Comparison of ENCODE assay signal across 11 mouse cellular contexts in genomic region chr5:135208197-135208596, GRCm38 (mm10). TPM values are rescaled to one million over a fixed set of nuclear protein-coding genes. Genes with fewer than 3 reads are reported as not detected.
DNase-seq lines count a peak whose midpoint lies in the region; ATAC-seq and TF ChIP-seq lines count a peak whose summit lies in the region.
"Had no signal": no experiment of that assay in that cellular context is flagged by ENCODE, and none has a peak within 500 bp of the region (broad histone marks: within the 10 kb centered on the region; RNA-seq: fewer than 3 reads in every experiment).

No protein-coding gene starts in this region.

- 94% methylated on average over 1 of the region's 1 CpGs for WGBS in midbrain, embryonic 13.5 days
- 95% methylated on average over 1 of the region's 1 CpGs for WGBS in midbrain, embryonic 10.5 days

- in situ Hi-C loops in CH12.LX (cut with MboI; ENCODE audit: low pct_ligation_motif_present, low pct_unique_long_range_greater_than_20kb, low sequenced_read_pairs): no loop called here

- dilution Hi-C loops in CH12.LX (cut with MboI; ENCODE audit: extremely low pct_ligation_motif_present, extremely low pct_unique_long_range_greater_than_20kb, low sequenced_read_pairs): no loop called here

- intact Hi-C loops in left cerebral cortex, adult 2 months (cut with DNase I): no loop called here

- ATAC-seq in megakaryocyte progenitor cell, adult 5-6 weeks (replicated peaks; ENCODE audit: poor library complexity): peak; percentile 55; the same call in 1 of the 2 replicates
- no peak for ATAC-seq in midbrain, embryonic 13.5 days
- ATAC-seq: hindbrain, embryonic 16.5 days had no signal

- H3K79me2 ChIP-seq in CH12.LX (replicated peaks; ENCODE audit: control insufficient read depth, extremely low read depth, insufficient read depth, poor library complexity, severe bottlenecking): peaks cover 31% of the 10 kb centered on the region

- TF ChIP-seq EP300 in CH12.LX (IDR thresholded peaks at IDR 0.05; ENCODE audit: low read length): no peak

- no peaks in the 10 kb centered on the region for H3K9me3 ChIP-seq in CH12.LX (replicated peaks; ENCODE audit: low read length)
- no peaks in the 10 kb centered on the region for H3K9me3 ChIP-seq in midbrain, embryonic 13.5 days
- no peaks in the 10 kb centered on the region for H3K9me3 ChIP-seq in midbrain, embryonic 10.5 days (replicated peaks)
- H3K9me3 ChIP-seq: limb, embryonic 10.5 days; lung, embryonic 15.5 days had no signal

- DNase-seq in left cerebral cortex, adult 2 months (ENCODE audit: extremely low spot score in 1 of 2, low spot score in 2 of 2): no peak
- DNase-seq in left cerebral cortex, adult 18-20 months (ENCODE audit: low spot score in 2 of 2): no peak
- DNase-seq in A20 (ENCODE audit: low read depth, low spot score): peak; percentile 41
- no peak for DNase-seq in CH12.LX (ENCODE audit: extremely low read depth)
- DNase-seq in midbrain, embryonic 10.5 days (ENCODE audit: low spot score): no peak
- DNase-seq: cerebellum, postnatal 36 days had no signal

- no peak overlapping the region for H3K4me3 ChIP-seq in left cerebral cortex, adult 2 months
- no peak overlapping the region for H3K4me3 ChIP-seq in CH12.LX (replicated peaks in 1 of 3; ENCODE audit: low read depth in 2 of 3, low read length in 2 of 3, poor library complexity in 1 of 3)
- no peak overlapping the region for H3K4me3 ChIP-seq in midbrain, embryonic 13.5 days (replicated peaks)
- H3K4me3 ChIP-seq in midbrain, embryonic 10.5 days: no peak overlapping the region
- H3K4me3 ChIP-seq: limb, embryonic 10.5 days; lung, embryonic 15.5 days had no signal

- H3K36me3 ChIP-seq in CH12.LX (replicated peaks in 1 of 2; ENCODE audit: control insufficient read depth in 1 of 2, insufficient read depth in 1 of 2, low read length in 1 of 2): peaks cover 58 to 95% of the 10 kb centered on the region in 2 experiments
- H3K36me3 ChIP-seq in midbrain, embryonic 13.5 days: peaks cover 83% of the 10 kb centered on the region
- H3K36me3 ChIP-seq in midbrain, embryonic 10.5 days: peaks cover 99% of the 10 kb centered on the region

- H3K9ac ChIP-seq in CH12.LX (ENCODE audit: insufficient read depth, low read depth): no peak overlapping the region
- H3K9ac ChIP-seq in midbrain, embryonic 13.5 days (replicated peaks): no peak overlapping the region
- H3K9ac ChIP-seq: lung, embryonic 15.5 days had no signal

- H3K4me1 ChIP-seq in CH12.LX (ENCODE audit: control insufficient read depth in 1 of 2, insufficient read depth in 2 of 2): no peaks in the 10 kb centered on the region
- no peaks in the 10 kb centered on the region for H3K4me1 ChIP-seq in midbrain, embryonic 13.5 days (replicated peaks)
- H3K4me1 ChIP-seq in midbrain, embryonic 10.5 days: no peaks in the 10 kb centered on the region
- H3K4me1 ChIP-seq: limb, embryonic 10.5 days; lung, embryonic 15.5 days had no signal

- no peaks in the 10 kb centered on the region for H3K27me3 ChIP-seq in CH12.LX (replicated peaks)
- no peaks in the 10 kb centered on the region for H3K27me3 ChIP-seq in midbrain, embryonic 13.5 days
- H3K27me3 ChIP-seq in midbrain, embryonic 10.5 days (ENCODE audit: low read depth, poor library complexity, severe bottlenecking): no peaks in the 10 kb centered on the region
- H3K27me3 ChIP-seq: lung, embryonic 15.5 days had no signal

- peak; percentile 29 for TF ChIP-seq CTCF in left cerebral cortex, adult 2 months (IDR thresholded peaks at IDR 0.05)
- peak; percentile 40 to 43; a peak in 3 of 4 replicates for TF ChIP-seq CTCF in CH12.LX (conservative IDR thresholded peaks at IDR 0.05 in 1 of 2, IDR thresholded peaks at IDR 0.05 in 1 of 2; ENCODE audit: low read depth in 2 of 2, low read length in 2 of 2)

- H3K27ac ChIP-seq in left cerebral cortex, adult 2 months: no peak overlapping the region
- H3K27ac ChIP-seq in CH12.LX (ENCODE audit: insufficient read depth, low read depth): no peak overlapping the region
- no peak overlapping the region for H3K27ac ChIP-seq in midbrain, embryonic 13.5 days
- H3K27ac ChIP-seq in midbrain, embryonic 10.5 days (replicated peaks): no peak overlapping the region
- H3K27ac ChIP-seq: limb, embryonic 10.5 days; lung, embryonic 15.5 days had no signal

- no peak overlapping the region for H3K4me2 ChIP-seq in CH12.LX (ENCODE audit: insufficient read depth, low read depth, poor library complexity, severe bottlenecking)
- no peak overlapping the region for H3K4me2 ChIP-seq in midbrain, embryonic 13.5 days (replicated peaks)
- H3K4me2 ChIP-seq: lung, embryonic 15.5 days had no signal

- TF ChIP-seq RAD21 in CH12.LX (IDR thresholded peaks at IDR 0.05; ENCODE audit: low read depth, low read length): peak; percentile 1

- TF ChIP-seq POLR2A in CH12.LX (IDR thresholded peaks at IDR 0.05; ENCODE audit: low read depth, low read length): no peak

TF ChIP-seq in CH12.LX, 34 proteins besides CTCF, POLR2A, EP300 and RAD21:
- peak; percentile 13 for TF ChIP-seq SMC3 (IDR thresholded peaks at IDR 0.05; ENCODE audit: low read depth, low read length)
- no peak for TF ChIP-seq MAZ (IDR thresholded peaks at IDR 0.05; ENCODE audit: low read depth, low read length)

RNA-seq across cellular contexts. Expression of gene Baz1b, which starts 21.1 kb away (rescaled TPM):
- 10 to 100 TPM; 76.2 to 79.7 TPM for total RNA-seq in left cerebral cortex, adult 2 months (2021)
- total RNA-seq in left cerebral cortex, adult 18-20 months (2021): 10 to 100 TPM; 78.1 to 79.2 TPM
- total RNA-seq in CH12.LX (2012; rRNA removed) (60.0 and 72.9 TPM in 2 replicates), CH12.LX (2014; rRNA removed) (53.3 and 56.4 TPM in 2 replicates)
- 84.9 and 85.4 TPM in 2 replicates for polyA plus RNA-seq in CH12.LX (2012; ENCODE audit: insufficient read length, low read depth)
- total RNA-seq in megakaryocyte progenitor cell, adult 5-6 weeks (2015): 72.1 and 90.2 TPM in 2 replicates
- total RNA-seq in megakaryocyte progenitor cell, adult 5-6 weeks (2017): 128 and 160 TPM in 2 replicates
- 40.0 and 44.3 TPM in 2 replicates for polyA plus RNA-seq in midbrain, embryonic 13.5 days (2015; fragmentation: Nextera tagmentation; extraction: Ambion mirVana)
- 49.3 and 51.5 TPM in 2 replicates for polyA plus RNA-seq in midbrain, embryonic 10.5 days (2016; fragmentation: Nextera tagmentation; extraction: Ambion mirVana)

RNA-seq across cellular contexts. Expression of gene Bcl7b, which starts 40.1 kb away (rescaled TPM):
- 10 to 100 TPM; 50.6 to 54.6 TPM for total RNA-seq in left cerebral cortex, adult 2 months (2021)
- total RNA-seq in left cerebral cortex, adult 18-20 months (2021): 10 to 100 TPM; 56.0 to 57.9 TPM
- total RNA-seq in CH12.LX (2012; rRNA removed): 20.1 and 22.0 TPM in 2 replicates
- 21.6 and 24.1 TPM in 2 replicates for total RNA-seq in CH12.LX (2014; rRNA removed)
- 40.8 and 43.6 TPM in 2 replicates for polyA plus RNA-seq in CH12.LX (2012; ENCODE audit: insufficient read length, low read depth)
- total RNA-seq in megakaryocyte progenitor cell, adult 5-6 weeks (2015): 18.1 and 18.7 TPM in 2 replicates
- 24.8 and 25.2 TPM in 2 replicates for total RNA-seq in megakaryocyte progenitor cell, adult 5-6 weeks (2017)
- polyA plus RNA-seq in midbrain, embryonic 13.5 days (2015; fragmentation: Nextera tagmentation; extraction: Ambion mirVana): 49.6 and 51.2 TPM in 2 replicates
- 49.4 and 49.5 TPM in 2 replicates for polyA plus RNA-seq in midbrain, embryonic 10.5 days (2016; fragmentation: Nextera tagmentation; extraction: Ambion mirVana)

RNA-seq across cellular contexts. Expression of gene Fzd9, which starts 42.8 kb away (rescaled TPM):
- 1 to 10 TPM; 5.1 TPM for total RNA-seq in left cerebral cortex, adult 2 months (2021)
- total RNA-seq in left cerebral cortex, adult 18-20 months (2021): 1 to 10 TPM; 5.4 to 6.0 TPM
- not detected in 2 replicates for total RNA-seq in CH12.LX (2012; rRNA removed)
- total RNA-seq in CH12.LX (2014; rRNA removed): not detected in 2 replicates
- not detected in 2 replicates for polyA plus RNA-seq in CH12.LX (2012; ENCODE audit: insufficient read length, low read depth)
- total RNA-seq in megakaryocyte progenitor cell, adult 5-6 weeks (2015): 0.42 and 0.59 TPM in 2 replicates
- total RNA-seq in megakaryocyte progenitor cell, adult 5-6 weeks (2017): 0.12 and 0.14 TPM in 2 replicates
- 11.3 and 12.2 TPM in 2 replicates for polyA plus RNA-seq in midbrain, embryonic 13.5 days (2015; fragmentation: Nextera tagmentation; extraction: Ambion mirVana)
- polyA plus RNA-seq in midbrain, embryonic 10.5 days (2016; fragmentation: Nextera tagmentation; extraction: Ambion mirVana): 15.5 and 16.0 TPM in 2 replicates

RNA-seq across cellular contexts. Expression of gene Tbl2, which starts 58.7 kb away (rescaled TPM):
- total RNA-seq in left cerebral cortex, adult 2 months (2021): 10 to 100 TPM; 26.1 to 27.0 TPM
- 10 to 100 TPM; 24.9 to 26.9 TPM for total RNA-seq in left cerebral cortex, adult 18-20 months (2021)
- 26.3 and 31.9 TPM in 2 replicates for total RNA-seq in CH12.LX (2012; rRNA removed)
- 20.0 and 21.7 TPM in 2 replicates for total RNA-seq in CH12.LX (2014; rRNA removed)
- polyA plus RNA-seq in CH12.LX (2012; ENCODE audit: insufficient read length, low read depth): 24.8 and 25.2 TPM in 2 replicates
- total RNA-seq in megakaryocyte progenitor cell, adult 5-6 weeks (2015): 10.9 and 11.0 TPM in 2 replicates
- total RNA-seq in megakaryocyte progenitor cell, adult 5-6 weeks (2017): 14.9 and 18.7 TPM in 2 replicates
- 13.7 and 14.3 TPM in 2 replicates for polyA plus RNA-seq in midbrain, embryonic 13.5 days (2015; fragmentation: Nextera tagmentation; extraction: Ambion mirVana)
- 23.6 and 25.8 TPM in 2 replicates for polyA plus RNA-seq in midbrain, embryonic 10.5 days (2016; fragmentation: Nextera tagmentation; extraction: Ambion mirVana)
